Mouse (Mus musculus) testis, adult 2 months (tissue): Measurements from ENCODE around the gene Kcnn4. TPM values are rescaled to one million over a fixed set of nuclear protein-coding genes. Genes with fewer than 3 reads are reported as not detected.
A peak's percentile ranks its signal among the peaks of the same experiment; 100 is the strongest.

ENCODE experiments used
- H3K27ac ChIP-seq: fragments of 200-500 bp; 2 replicates; pipeline ENCODE4 v1.5.1; 2012; ENCODE audit warnings: low read depth, low read length; ENCODE audit not compliant: control insufficient read depth, insufficient read depth
- H3K27me3 ChIP-seq: fragments of 200-500 bp; 2 replicates; pipeline ENCODE4 v1.6.1; 2012; ENCODE audit warnings: mild to moderate bottlenecking, low read length, moderate library complexity; ENCODE audit not compliant: control insufficient read depth, insufficient read depth
- H3K36me3 ChIP-seq: fragments of 200-500 bp; 2 replicates; pipeline ENCODE4 v1.6.1; 2012; ENCODE audit warnings: mild to moderate bottlenecking, low read length; ENCODE audit not compliant: control insufficient read depth, insufficient read depth
- H3K4me1 ChIP-seq: fragments of 200-500 bp; 2 replicates; pipeline ENCODE4 v1.6.1; 2012; ENCODE audit warnings: low read length; ENCODE audit not compliant: control insufficient read depth, insufficient read depth
- H3K4me3 ChIP-seq: fragments of 200-500 bp; 2 replicates; pipeline ENCODE4 v1.5.1; 2012; ENCODE audit warnings: low read depth, mild to moderate bottlenecking, low read length, moderate library complexity, mixed read lengths; ENCODE audit not compliant: control insufficient read depth
- CTCF ChIP-seq: fragments of 200-500 bp; IDR thresholded peaks from 2 replicates; pipeline ENCODE4 v1.5.1; 2012; ENCODE audit warnings: low read depth, mild to moderate bottlenecking, inconsistent platforms, low read length, moderate library complexity; ENCODE audit not compliant: control insufficient read depth, insufficient read depth, insufficient replicate concordance
- POLR2A ChIP-seq: fragments of 200-500 bp; IDR thresholded peaks from 2 replicates; pipeline ENCODE4 v1.6.1; 2012; ENCODE audit warnings: low read depth, mild to moderate bottlenecking, inconsistent platforms, low read length, moderate library complexity; ENCODE audit not compliant: control insufficient read depth
- polyA plus RNA-seq: library from polyadenylated mRNA; depleted of rRNA; stranded (reverse); fragments of >200 nt; gene quantifications from 2 replicates; pipeline ENCODE4 v1.2.3, GENCODE M21; 2012

Kcnn4 gene
- polyA plus RNA-seq, 1 experiment, result 2.5 TPM

DNA sequence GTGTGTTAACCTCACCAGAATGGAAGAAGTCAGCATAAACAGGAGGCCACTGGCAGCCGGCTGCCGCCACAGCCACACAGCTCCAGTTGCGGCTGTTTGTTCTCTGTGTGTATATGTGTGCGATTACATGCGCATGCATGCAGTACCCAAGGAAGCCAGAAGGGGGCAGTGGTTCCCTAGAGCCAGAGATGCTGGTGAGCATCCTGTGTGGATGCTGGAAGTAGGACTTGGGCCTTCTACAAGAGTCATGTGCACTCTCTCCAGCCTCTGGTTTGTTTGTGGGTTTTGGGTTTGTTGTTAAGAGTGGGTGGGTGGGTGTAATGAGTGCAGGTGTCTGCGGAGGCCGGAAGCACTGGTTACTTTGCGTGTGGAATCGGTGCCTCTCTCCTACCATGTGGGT is 32.8 kb downstream of the Kcnn4 start:
- TF ChIP-seq POLR2A, result no peak
- TF ChIP-seq CTCF, result peak; percentile 76; the same call in 1 of the 2 replicates
- peaks cover 7% of the 10 kb centered on the region for H3K4me1 ChIP-seq
- H3K4me3 ChIP-seq, result no peak overlapping the region
- H3K36me3 ChIP-seq, result peaks cover 4% of the 10 kb centered on the region; the same call in 1 of the 2 replicates
- H3K27me3 ChIP-seq, result no peaks in the 10 kb centered on the region
- H3K27ac ChIP-seq, result no peak overlapping the region

DNA sequence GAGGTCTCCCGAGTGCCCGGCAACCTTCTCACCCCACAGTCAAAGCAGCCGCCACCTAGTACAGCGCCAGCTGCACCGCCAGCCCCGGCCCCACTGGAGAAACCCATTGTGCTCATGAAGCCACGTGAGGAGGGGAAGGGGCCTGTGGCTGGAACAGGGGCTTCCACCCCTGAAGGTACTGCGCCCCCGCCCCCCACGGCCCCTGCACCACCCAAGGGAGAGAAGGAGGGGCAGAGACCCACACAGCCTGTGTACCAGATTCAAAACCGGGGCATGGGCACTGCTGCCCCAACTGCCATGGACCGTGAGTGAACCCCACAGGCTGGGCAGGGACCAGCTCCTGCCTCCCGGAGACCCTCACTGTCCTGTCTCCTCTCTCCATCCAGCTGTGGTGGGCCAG is 35.6 kb downstream of the Kcnn4 start:
- no peaks in the 10 kb centered on the region for H3K27me3 ChIP-seq
- H3K27ac ChIP-seq, result no peak overlapping the region
- no peak overlapping the region for H3K4me3 ChIP-seq
- peaks cover 4% of the 10 kb centered on the region; the same call in 1 of the 2 replicates for H3K36me3 ChIP-seq
- peaks cover 5% of the 10 kb centered on the region; the same call in 1 of the 2 replicates for H3K4me1 ChIP-seq
- TF ChIP-seq POLR2A, result no peak

DNA sequence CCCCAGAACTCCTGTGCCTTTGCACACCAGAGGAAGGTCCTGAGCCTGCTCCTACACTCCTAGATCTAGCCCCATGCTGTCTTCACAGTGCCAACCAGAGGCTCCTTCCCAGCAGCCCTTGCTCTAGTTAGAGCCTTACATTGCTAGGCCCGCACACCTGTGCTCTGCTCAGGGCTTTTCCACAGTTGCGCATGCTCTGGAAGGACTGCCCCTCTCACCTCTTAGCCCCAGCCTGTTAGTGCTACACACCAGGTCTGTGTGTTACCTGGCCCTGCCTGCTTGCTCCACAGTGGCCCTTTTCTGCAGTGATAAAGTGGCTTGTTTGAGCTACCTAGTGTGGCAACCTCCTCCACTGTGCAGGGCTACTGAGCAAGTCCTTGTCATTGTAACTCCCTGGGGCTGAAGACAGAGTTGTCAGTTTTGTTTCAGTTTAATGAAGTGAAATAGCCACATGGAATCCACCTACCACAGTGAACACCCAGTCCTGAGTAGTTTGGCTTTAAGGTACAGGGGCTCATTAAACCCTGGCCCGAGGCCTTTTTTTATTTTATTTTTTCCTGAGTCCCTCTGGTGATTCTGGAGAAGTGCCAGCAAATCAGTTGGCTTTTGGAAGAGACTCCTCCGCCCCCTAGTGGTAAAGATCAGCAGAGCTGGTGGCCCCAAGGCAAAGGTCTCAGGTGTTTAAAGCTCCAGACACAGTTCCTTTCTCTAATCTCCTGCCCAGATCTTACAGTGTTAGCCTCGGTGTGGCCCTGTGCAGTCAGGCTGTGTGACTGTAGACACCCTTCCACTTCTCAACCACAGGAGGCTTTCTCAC is 36.7 kb downstream of the Kcnn4 start:
- peaks cover 4% of the 10 kb centered on the region; the same call in 1 of the 2 replicates for H3K36me3 ChIP-seq
- TF ChIP-seq CTCF (peak; percentile 36; the same call in 1 of the 2 replicates), POLR2A (no peak)
- H3K4me1 ChIP-seq, result peaks cover under 1% of the 10 kb centered on the region; the same call in 1 of the 2 replicates
- no peak overlapping the region for H3K4me3 ChIP-seq
- H3K27me3 ChIP-seq, result no peaks in the 10 kb centered on the region
- H3K27ac ChIP-seq, result no peak overlapping the region

DNA sequence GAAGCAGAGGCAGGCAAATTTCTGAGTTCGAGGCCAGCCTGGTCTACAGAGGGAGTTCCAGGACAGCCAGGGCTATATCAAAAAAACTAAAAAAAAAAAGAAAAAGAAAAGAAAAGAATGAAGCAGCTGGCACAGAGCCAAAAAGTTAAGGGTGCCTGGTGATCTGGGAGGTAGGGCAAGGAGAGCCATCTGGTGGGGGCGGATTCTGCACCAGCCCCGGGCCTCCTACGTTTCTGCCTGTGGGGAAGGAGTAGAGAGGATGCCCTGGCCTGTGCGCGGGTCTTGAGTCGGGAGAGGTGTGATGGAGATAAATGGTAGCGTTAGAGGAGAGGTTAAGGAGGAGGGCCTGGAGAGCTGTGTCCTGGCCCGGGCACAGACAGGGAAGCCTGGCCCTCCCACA is 38.1 kb downstream of the Kcnn4 start:
- Histone ChIP-seq H3K4me1 (no peaks in the 10 kb centered on the region), H3K4me3 (no peak overlapping the region), H3K27ac (no peak overlapping the region), H3K27me3 (no peaks in the 10 kb centered on the region), H3K36me3 (peaks cover 4% of the 10 kb centered on the region; the same call in 1 of the 2 replicates)
- no peak for TF ChIP-seq POLR2A
- no peak for TF ChIP-seq CTCF

DNA sequence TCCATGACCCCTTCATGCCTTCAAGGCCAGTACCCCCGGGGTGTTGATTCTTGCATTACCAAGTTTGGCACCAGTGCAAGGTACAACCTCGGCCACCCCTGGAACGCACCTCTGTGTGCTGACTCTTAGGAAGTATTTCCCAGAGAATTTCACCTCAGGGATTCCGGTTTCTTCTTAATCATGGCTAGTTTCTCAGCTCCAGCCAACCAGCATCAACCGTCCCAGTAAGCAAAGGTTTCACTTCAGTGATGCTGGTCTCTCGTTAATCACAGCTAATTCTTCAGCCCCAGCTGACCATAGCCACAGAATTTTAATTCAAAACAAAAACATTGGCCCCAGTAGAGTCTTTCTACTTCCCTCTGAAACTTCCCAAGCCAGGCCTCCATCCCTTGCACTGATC is 40.1 kb downstream of the Kcnn4 start:
- no peak overlapping the region for H3K4me3 ChIP-seq
- no peaks in the 10 kb centered on the region for H3K4me1 ChIP-seq
- H3K27ac ChIP-seq, result no peak overlapping the region
- no peaks in the 10 kb centered on the region for H3K27me3 ChIP-seq
- no peak for TF ChIP-seq POLR2A
- no peak for TF ChIP-seq CTCF
- peaks cover 2% of the 10 kb centered on the region; the same call in 1 of the 2 replicates for H3K36me3 ChIP-seq

DNA sequence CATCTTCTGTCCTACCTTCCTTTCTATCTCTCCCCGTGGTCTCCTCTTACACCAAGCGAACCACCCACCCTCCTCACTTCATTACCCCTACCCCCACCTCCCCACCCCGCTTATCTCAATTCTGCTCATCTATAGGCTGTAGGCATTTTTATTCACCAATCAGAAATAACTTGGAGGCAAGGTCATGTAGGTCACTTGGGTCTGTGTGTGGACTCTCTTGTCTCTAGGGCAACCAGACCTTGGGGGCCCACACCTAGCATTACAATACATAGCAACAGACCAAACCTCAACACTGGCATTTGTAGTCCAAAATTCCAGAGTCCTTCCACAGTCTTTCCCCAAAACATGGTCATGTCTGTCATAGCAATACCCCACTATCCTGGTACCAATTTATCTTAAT is 40.8 kb downstream of the Kcnn4 start:
- no peaks in the 10 kb centered on the region for H3K27me3 ChIP-seq
- H3K36me3 ChIP-seq, result peaks cover 2% of the 10 kb centered on the region; the same call in 1 of the 2 replicates
- H3K4me3 ChIP-seq, result no peak overlapping the region
- no peak overlapping the region for H3K27ac ChIP-seq
- no peaks in the 10 kb centered on the region for H3K4me1 ChIP-seq
- TF ChIP-seq POLR2A, result no peak
- no peak for TF ChIP-seq CTCF

DNA sequence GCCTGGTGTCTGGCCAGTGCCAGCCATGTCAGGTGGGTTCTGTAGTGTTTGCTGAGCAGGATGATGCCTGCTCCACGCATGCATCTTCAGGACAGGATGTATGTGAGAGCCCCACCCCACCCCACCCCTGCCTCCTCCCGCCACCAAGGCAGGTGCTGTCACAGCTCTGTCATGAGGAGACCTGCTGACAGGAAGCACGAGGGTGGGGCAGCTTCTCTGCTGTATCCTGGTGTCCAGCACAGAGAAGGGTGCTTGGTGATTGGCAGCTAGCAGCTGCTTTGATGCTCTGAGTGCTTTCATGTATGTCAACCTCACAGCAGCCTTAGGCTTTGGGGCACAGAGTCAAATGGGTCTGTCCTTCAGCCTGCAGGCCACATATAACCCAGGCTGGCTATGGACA is 43.6 kb downstream of the Kcnn4 start:
- Histone ChIP-seq H3K27me3 (no peaks in the 10 kb centered on the region), H3K27ac (no peak overlapping the region), H3K4me1 (no peaks in the 10 kb centered on the region), H3K36me3 (no peaks in the 10 kb centered on the region), H3K4me3 (no peak overlapping the region)
- no peak for TF ChIP-seq POLR2A
- no peak for TF ChIP-seq CTCF

DNA sequence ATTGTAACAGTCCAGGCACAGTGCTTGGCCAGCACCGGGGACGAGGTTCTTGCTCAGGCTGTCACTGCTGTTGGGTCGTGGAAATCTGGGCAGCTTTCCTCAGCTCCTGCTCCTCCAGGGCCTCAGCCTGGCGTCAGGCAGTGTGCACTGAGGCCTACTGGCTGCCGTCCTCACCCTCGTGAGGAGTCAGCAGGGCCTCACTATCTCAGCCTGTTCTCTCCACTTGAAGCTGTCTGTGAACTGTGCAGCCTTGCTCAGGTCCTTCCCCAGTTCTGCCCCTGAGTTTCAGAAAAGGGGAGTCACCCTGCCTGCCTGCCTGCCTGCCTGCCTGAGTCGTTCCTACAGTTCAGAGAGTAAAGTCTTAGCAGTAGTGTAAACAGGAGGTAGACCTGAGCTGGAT is 45.2 kb downstream of the Kcnn4 start:
- H3K4me1 ChIP-seq, result no peaks in the 10 kb centered on the region
- H3K4me3 ChIP-seq, result no peak overlapping the region
- H3K27ac ChIP-seq, result no peak overlapping the region
- no peaks in the 10 kb centered on the region for H3K27me3 ChIP-seq
- H3K36me3 ChIP-seq, result no peaks in the 10 kb centered on the region
- no peak for TF ChIP-seq POLR2A
- no peak for TF ChIP-seq CTCF
